Mouse (Mus musculus) bone marrow, adult 2 months (tissue): ENCODE data around the gene Ctsd.

Experiments
- CTCF ChIP-seq: fragments of 200-500 bp; IDR thresholded peaks from 2 replicates; pipeline ENCODE4 v1.5.1; 2011; ENCODE audit warnings: low read length, control low read depth; ENCODE audit not compliant: control insufficient read depth, insufficient read depth
- POLR2A ChIP-seq: fragments of 200-500 bp; IDR thresholded peaks from 2 replicates; pipeline ENCODE4 v1.6.1; 2011; ENCODE audit warnings: low read depth, mild to moderate bottlenecking, control low read depth, low read length, borderline replicate concordance; ENCODE audit not compliant: control insufficient read depth

DNA sequence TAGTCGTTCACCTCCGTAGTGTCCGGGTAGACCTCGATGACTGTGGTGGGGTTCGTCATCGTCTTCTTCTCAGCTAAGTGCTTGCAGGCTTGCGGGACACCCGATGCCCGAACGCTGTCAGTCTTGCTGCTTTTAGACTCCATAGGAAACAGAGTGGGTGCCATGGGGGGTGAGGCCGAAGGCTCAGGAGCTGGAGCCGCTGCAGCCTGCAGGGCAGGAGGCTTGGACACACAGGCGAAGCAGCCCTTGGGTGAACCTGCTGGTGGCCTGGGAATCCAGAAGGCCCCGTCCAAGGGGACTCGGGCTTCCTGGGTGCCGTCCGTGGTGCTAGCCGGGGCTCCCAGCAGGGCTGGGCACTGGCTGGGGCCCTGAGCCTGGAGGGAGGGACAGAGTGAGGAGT lies 16.9 kb downstream of the Ctsd start:
- TF ChIP-seq POLR2A, result no peak
- TF ChIP-seq CTCF, result no peak
